Mouse (Mus musculus) thymus, adult 2 months (tissue): ENCODE data around the gene Bmper. TPM values are rescaled to one million over a fixed set of nuclear protein-coding genes. Genes with fewer than 3 reads are reported as not detected.

Experiments used
- DNase-seq: peaks from one replicate; pipeline ENCODE4 v3.0.0; 2021
- H3K27ac ChIP-seq: fragments of 200-500 bp; 2 replicates; pipeline ENCODE4 v1.5.1; 2012; ENCODE audit warnings: low read length, control low read depth; ENCODE audit not compliant: control insufficient read depth, insufficient read depth
- H3K27me3 ChIP-seq: fragments of 200-500 bp; 2 replicates; pipeline ENCODE4 v1.6.1; 2012; ENCODE audit warnings: mild to moderate bottlenecking, low read length, moderate library complexity, mixed read lengths; ENCODE audit not compliant: control insufficient read depth, insufficient read depth
- H3K36me3 ChIP-seq: fragments of 200-500 bp; 2 replicates; pipeline ENCODE4 v1.6.1; 2012; ENCODE audit warnings: mild to moderate bottlenecking, low read length, moderate library complexity; ENCODE audit not compliant: control insufficient read depth, insufficient read depth
- H3K4me1 ChIP-seq: fragments of 200-500 bp; replicated peaks from 2 replicates; pipeline ENCODE4 v1.6.1; 2012; ENCODE audit warnings: low read length; ENCODE audit not compliant: control insufficient read depth, insufficient read depth
- H3K4me3 ChIP-seq: fragments of 200-500 bp; 2 replicates; pipeline ENCODE4 v1.5.1; 2012; ENCODE audit warnings: mild to moderate bottlenecking, low read length, control low read depth, moderate library complexity; ENCODE audit not compliant: control insufficient read depth, insufficient read depth
- CTCF ChIP-seq: fragments of 200-500 bp; IDR thresholded peaks from 2 replicates; pipeline ENCODE4 v1.5.1; 2012; ENCODE audit warnings: mild to moderate bottlenecking, control low read depth, low read length, moderate library complexity, borderline replicate concordance; ENCODE audit not compliant: control insufficient read depth, poor library complexity, insufficient read depth; ENCODE audit errors: extremely low read depth
- POLR2A ChIP-seq: fragments of 200-500 bp; IDR thresholded peaks from 2 replicates; pipeline ENCODE4 v1.6.1; 2012; ENCODE audit warnings: mild to moderate bottlenecking, low read length, control low read depth, moderate library complexity; ENCODE audit not compliant: control insufficient read depth, poor library complexity, insufficient read depth; ENCODE audit errors: extremely low read depth
- WGBS: fragments of 180-500 bp; shearing (Covaris S2); methylation state at CpG from one replicate; pipeline ENCODE4 v1.1.7; 2018; 5-methylcytosine and 5-hydroxymethylcytosine counted together
- polyA plus RNA-seq: library from polyadenylated mRNA; depleted of rRNA; stranded (reverse); fragments of >200 nt; gene quantifications from 2 replicates; pipeline ENCODE4 v1.2.3, GENCODE M21; 2012

Gene Bmper
- polyA plus RNA-seq, 1 experiment: 0.40 TPM

GRCm38 (mm10) chr9:23386201-23386600 is 163.3 kb downstream of the Bmper start:
- no peaks in the 10 kb centered on the region for H3K27me3 ChIP-seq
- no peak overlapping the region for H3K4me3 ChIP-seq
- WGBS: 82% methylated on average over 3 of the region's 3 CpGs
- no peak for TF ChIP-seq POLR2A
- TF ChIP-seq CTCF: no peak
- no peaks in the 10 kb centered on the region for H3K4me1 ChIP-seq
- H3K27ac ChIP-seq: no peak overlapping the region
- H3K36me3 ChIP-seq: no peaks in the 10 kb centered on the region
- no peak for DNase-seq

GRCm38 (mm10) chr9:23390118-23390517 is 167.2 kb downstream of the Bmper start:
- TF ChIP-seq CTCF (no peak), POLR2A (no peak)
- Histone ChIP-seq H3K4me1 (no peaks in the 10 kb centered on the region), H3K27me3 (no peaks in the 10 kb centered on the region), H3K27ac (no peak overlapping the region), H3K4me3 (no peak overlapping the region), H3K36me3 (no peaks in the 10 kb centered on the region)
- no peak for DNase-seq
- 83% methylated on average over 3 of the region's 3 CpGs for WGBS

- H3K4me3 ChIP-seq: no peak overlapping the region
- TF ChIP-seq POLR2A (no peak), CTCF (no peak)
- WGBS: 90% methylated on average over 6 of the region's 6 CpGs
- no peak for DNase-seq
- H3K27me3 ChIP-seq: no peaks in the 10 kb centered on the region
- H3K4me1 ChIP-seq: no peaks in the 10 kb centered on the region
- H3K27ac ChIP-seq: no peak overlapping the region
- H3K36me3 ChIP-seq: no peaks in the 10 kb centered on the region
These were observed 171.9 kb downstream of the Bmper start for GRCm38 (mm10) chr9:23394652-23395317.

GRCm38 (mm10) chr9:23396186-23396585 is 173.3 kb downstream of the Bmper start:
- H3K27me3 ChIP-seq: no peaks in the 10 kb centered on the region
- 94% methylated on average over 7 of the region's 7 CpGs for WGBS

GRCm38 (mm10) chr9:23397876-23398275 is 175.0 kb downstream of the Bmper start:
- Histone ChIP-seq H3K27me3 (no peaks in the 10 kb centered on the region), H3K4me1 (no peaks in the 10 kb centered on the region), H3K4me3 (no peak overlapping the region), H3K36me3 (no peaks in the 10 kb centered on the region), H3K27ac (no peak overlapping the region)
- WGBS: 97% methylated on average over 3 of the region's 3 CpGs
- TF ChIP-seq CTCF (no peak), POLR2A (no peak)
- no peak for DNase-seq

More at GRCm38 (mm10) chr9:23396186-23396585, 173.3 kb downstream of the Bmper start:
- Histone ChIP-seq H3K4me1 (no peaks in the 10 kb centered on the region), H3K36me3 (no peaks in the 10 kb centered on the region), H3K27ac (no peak overlapping the region), H3K4me3 (no peak overlapping the region)
- no peak for TF ChIP-seq CTCF
- TF ChIP-seq POLR2A: no peak
- no peak for DNase-seq

- WGBS: 92% methylated on average over 6 of the region's 6 CpGs
- Histone ChIP-seq H3K4me1 (no peaks in the 10 kb centered on the region), H3K36me3 (no peaks in the 10 kb centered on the region), H3K4me3 (no peak overlapping the region), H3K27me3 (no peaks in the 10 kb centered on the region), H3K27ac (no peak overlapping the region)
- no peak for DNase-seq
- TF ChIP-seq CTCF (no peak), POLR2A (no peak)
These were observed 176.9 kb downstream of the Bmper start for GRCm38 (mm10) chr9:23399638-23400284.
